Mouse (Mus musculus): ENCODE data around the gene Nos3.

The Nos3 gene

GRCm38 (mm10) chr5:24379501-24379900 lies 14.9 kb downstream of the Nos3 start:
- no peak for DNase-seq

DNA sequence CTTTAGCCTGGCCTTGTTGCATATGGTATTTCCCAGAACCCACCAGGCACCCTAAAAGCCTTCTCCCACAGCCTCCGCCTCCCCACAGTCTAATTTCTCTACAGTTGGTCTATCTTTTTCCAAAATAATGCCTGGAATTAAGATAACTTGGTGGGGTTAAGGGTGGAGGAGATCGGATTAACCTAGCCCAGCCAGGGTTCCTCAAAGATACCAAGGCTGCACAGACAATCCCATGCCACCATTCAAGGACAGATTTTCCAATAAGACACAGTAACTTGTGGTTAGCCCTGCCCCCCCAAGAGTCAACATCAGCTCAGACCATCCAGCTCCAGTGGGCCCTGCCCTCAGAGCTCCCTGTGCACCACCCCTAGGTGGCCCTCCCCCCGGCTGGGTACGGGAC lies 15.9 kb downstream of the Nos3 start:
- no peak for DNase-seq

DNA sequence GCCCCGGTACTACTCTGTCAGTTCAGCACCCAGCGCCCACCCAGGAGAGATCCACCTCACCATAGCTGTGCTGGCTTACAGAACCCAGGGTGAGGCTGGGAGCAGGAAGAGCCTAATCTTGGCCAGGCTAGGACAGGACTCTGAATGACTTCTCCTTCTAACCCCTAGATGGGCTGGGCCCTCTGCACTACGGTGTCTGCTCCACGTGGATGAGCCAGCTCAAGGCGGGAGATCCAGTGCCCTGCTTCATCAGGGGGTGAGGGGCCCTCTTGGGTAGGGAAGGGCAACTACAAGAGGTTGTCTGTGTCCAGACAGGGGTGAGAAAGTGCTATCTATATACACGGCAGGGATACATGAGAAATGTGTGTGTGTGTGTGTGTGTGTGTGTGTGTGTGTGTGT lies 16.9 kb downstream of the Nos3 start:
- DNase-seq: no peak

GRCm38 (mm10) chr5:24381988-24382387 lies 17.4 kb downstream of the Nos3 start:
- no peak for DNase-seq

GRCm38 (mm10) chr5:24383026-24383859 lies 18.6 kb downstream of the Nos3 start:
- DNase-seq: peak; percentile 98

- peak; percentile 48 for DNase-seq
Measured at GRCm38 (mm10) chr5:24384407-24384806, 19.8 kb downstream of the Nos3 start.

GRCm38 (mm10) chr5:24385374-24385773 lies 20.8 kb downstream of the Nos3 start:
- peak; percentile 20 for DNase-seq

DNA sequence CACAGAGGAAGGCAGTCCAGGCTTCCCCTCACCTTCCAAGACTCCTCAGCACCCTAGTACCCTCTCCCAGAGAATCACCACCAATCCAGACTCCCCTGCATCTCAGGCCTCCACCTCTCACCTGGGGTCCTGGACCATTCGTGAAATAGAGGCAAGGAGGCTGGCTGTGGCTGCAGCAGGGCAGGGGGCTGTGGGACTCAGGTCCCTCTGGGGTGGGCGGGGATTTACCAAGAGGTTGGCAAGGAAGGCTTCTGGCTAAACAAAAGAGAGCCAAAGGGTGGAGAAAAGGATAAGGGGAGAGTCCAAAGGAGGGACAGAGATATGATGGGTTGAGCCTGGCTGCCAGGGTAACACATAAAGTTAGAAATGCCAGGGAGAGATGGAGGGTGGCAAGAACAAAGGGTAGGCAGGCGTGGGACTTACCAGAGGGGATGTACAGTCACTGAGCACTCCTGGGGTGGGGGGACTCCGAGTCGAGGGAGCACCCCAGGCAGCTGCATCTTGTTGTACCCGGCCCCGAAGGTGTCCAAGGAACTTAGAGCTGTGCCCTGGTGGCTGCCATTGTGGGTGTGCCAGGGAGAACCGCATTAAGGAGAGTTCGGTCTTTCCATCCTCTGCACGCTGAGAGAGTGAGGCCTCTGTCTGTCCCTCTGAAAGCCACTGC lies 21.4 kb downstream of the Nos3 start:
- peak; percentile 27 for DNase-seq

DNA sequence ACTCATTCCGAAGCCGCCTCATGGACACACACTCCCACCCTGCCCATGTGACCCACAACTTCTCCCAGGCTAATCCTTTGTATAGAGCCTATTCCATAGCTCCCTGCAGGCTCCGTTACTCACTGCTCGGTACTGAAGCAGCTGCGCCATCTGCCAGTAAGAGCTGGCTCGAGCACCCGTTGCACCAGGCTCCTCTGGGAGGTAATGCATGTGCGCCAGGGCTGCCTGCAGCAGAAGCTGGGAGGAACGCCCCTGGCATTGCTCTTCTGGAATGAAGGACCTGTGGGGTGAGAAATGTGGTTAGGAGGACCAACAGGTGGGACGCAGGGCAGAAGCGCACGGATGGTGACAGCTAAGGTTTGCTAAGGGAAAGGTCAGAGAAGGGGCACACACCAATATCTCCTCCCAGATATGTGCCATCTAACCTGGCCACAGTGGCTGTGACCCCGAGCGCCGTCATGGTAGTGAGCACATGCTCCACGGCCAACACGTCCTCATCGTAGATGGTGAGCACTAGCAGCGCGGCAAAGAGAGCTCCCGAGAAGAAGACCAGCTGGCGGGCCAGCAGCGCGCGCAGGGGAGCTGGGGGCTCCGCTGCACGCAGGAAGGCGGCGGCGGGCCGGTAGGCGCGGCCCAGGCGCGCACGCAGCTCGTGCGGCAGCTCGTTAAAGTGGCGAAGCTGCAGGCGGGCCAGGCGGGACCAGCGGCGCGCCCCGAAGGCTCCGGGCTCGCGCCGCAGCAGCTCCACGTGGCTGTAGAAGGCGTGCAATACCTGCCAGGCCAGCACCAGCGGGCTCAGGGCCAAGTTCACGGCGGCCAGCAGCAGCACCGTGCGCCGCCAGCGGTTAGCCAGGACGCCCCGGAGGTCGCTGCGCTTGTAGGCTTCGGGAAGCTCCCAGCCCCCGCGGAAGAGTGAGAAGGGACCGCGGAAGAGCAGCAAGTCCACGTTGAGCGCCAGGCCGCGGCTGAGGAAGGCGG lies 22.9 kb downstream of the Nos3 start:
- peak; percentile 48 for DNase-seq

- DNase-seq: peak; percentile 25
Measured at GRCm38 (mm10) chr5:24388246-24388915, 23.8 kb downstream of the Nos3 start.

GRCm38 (mm10) chr5:24389011-24389657 lies 24.5 kb downstream of the Nos3 start:
- peak; percentile 29 for DNase-seq

GRCm38 (mm10) chr5:24389658-24390020 lies 25.0 kb downstream of the Nos3 start:
- DNase-seq: no peak

DNA sequence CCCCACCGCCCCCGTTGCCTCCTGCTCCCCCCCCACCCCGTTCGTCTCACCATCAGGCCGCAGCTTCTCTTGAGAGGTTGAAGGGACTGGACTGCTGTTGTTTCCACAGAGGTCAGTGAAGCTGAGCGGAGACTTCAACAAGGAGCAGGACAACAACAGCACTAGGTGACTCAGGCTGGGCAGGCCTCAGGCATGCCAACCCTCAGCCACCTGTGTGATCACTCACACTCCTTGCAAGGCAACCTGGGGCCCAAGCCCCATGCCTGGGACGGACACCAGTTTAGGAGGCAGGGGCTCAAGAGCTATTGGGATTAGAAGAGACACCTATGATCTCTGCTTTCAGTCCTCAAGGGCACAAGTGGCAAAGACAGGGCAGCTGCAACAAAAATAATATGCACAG lies 27.3 kb downstream of the Nos3 start, which contains the start of gene Atg9b:
Gene Atg9b, minus strand, starts transcription at position 280 of the 400 bp plus-strand sequence.
- DNase-seq: peak; percentile 43

- DNase-seq: no peak
Measured at GRCm38 (mm10) chr5:24392724-24393123, 28.1 kb downstream of the Nos3 start.

DNA sequence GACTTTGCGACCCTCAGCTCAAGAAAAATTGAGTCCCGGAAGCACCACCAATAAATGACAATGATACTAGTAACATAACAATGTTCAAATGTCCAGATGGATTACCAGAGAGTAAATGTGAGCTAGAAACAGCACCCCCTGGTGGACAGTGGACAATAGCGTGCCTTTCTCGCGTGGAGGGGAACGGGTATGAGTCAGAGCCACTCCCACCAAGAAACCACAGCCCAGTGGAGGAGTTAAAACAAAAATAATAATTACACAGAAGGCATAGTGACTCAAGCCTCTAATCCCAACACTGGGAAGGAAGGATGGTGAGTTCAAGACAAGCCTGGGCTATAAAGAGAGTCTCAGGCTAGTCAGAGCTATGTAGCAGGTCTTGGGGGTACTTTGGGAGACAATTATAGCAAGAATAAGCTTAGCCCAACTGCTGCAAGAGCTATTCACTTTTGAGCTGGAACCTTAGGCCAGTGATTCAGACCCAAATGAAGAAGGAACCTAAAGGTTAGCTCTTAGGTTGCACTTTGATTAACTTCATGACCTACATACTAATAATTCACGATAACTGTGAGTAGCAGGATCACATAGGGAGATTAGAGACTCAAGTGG lies 28.9 kb downstream of the Nos3 start, which contains the start of gene Abcb8:
Gene Abcb8, plus strand, starts transcription at position 272 of the 606 bp plus-strand sequence.
- DNase-seq: peak; percentile 88

- DNase-seq: peak; percentile 98
Measured at GRCm38 (mm10) chr5:24394165-24394894, 29.7 kb downstream of the Nos3 start.

GRCm38 (mm10) chr5:24396254-24396653 lies 31.6 kb downstream of the Nos3 start:
- peak; percentile 46 for DNase-seq

DNA sequence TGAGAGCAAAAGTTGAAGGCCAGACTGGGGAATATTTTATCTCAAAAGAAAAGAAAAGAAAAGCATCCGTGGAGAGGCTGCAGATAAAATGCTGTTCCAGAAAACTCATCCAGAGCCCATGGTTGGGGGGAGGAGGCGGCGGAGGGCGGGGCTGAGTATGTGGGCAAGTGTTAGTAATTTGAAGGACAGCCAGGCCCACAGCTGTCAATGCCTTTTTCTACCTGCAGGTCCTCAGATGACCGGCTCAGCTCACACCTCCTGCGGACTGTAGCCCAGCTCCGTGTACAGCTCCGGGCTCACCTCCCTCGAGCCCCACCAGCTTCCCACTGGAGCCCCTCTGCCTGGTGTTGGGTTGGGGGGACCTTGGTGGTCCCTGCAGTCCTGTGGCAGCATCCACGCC lies 35.1 kb downstream of the Nos3 start:
- DNase-seq: peak; percentile 37

DNA sequence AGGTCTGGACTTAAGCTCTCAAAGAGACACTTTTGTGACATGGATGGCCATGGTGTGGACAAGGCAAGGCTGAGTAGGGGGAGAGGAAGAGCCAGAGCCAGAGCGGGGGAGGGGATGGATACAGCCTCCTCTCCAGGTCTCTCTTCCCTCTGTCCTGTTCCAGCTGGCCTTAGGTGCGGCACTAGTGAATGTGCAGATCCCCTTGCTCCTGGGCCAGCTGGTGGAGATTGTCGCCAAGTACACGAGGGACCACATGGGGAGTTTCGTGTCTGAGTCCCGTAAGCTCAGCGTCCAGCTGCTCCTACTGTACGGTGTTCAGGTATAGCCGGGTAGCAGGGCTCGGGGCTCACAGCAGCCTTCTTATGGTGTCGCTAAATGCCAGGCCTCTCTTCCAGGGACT lies 35.8 kb downstream of the Nos3 start:
- DNase-seq: peak; percentile 35

DNA sequence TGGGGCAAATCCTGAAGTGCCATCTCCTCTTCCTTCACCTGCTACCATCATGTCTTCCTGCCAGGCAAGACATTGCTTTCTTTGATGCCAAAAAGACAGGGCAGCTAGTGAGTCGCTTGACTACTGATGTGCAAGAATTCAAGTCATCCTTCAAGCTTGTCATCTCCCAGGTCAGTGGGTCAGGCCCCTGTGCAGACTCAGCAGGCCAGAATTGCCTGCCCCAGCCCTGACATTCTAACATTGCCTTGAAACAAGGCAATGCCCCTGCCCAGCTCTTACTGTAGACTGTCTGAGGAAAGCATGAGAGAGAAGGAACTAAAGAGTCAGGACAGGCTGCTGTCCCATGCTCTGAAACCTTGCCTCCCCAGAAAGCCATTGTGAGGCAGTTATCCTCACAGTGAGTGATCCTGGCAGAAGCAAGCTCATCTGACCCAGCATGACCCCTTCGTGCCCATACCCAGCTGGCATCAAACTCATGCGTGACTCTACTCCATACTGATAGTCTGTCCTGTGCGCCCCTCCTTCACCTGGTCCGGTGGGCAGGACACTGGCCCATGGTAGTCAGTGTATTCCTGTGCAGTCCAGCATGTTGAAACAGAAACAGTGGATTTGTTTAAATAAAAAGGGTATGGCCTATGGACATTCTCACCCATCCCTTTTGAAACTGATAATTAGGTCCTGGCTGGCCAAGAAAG lies 36.4 kb downstream of the Nos3 start:
- DNase-seq: no peak
